Comparison of ENCODE assay signal across 7 mouse cellular contexts in genomic region chr8:111731231-111731977, GRCm38 (mm10). TPM values are rescaled to one million over a fixed set of nuclear protein-coding genes. Genes with fewer than 3 reads are reported as not detected.
DNase-seq lines count a peak whose midpoint lies in the region; ATAC-seq and TF ChIP-seq lines count a peak whose summit lies in the region.

No protein-coding gene starts in this region.

- TF ChIP-seq CTCF in E14TG2a.4 (conservative IDR thresholded peaks at IDR 0.05; ENCODE audit: low read length) = no peak
- no peak for TF ChIP-seq CTCF in liver, postnatal 0 days (IDR thresholded peaks at IDR 0.05; ENCODE audit: low read depth)

- no peaks in the 10 kb centered on the region for H3K27me3 ChIP-seq in E14TG2a.4 (ENCODE audit: insufficient read depth, low read length)
- H3K27me3 ChIP-seq in forebrain, embryonic 12.5 days = no peaks in the 10 kb centered on the region
- no peaks in the 10 kb centered on the region for H3K27me3 ChIP-seq in intestine, embryonic 15.5 days (replicated peaks)
- peaks cover 28% of the 10 kb centered on the region for H3K27me3 ChIP-seq in liver, postnatal 0 days (ENCODE audit: insufficient read depth, low read length)

- H3K4me1 ChIP-seq in E14TG2a.4 (replicated peaks; ENCODE audit: low read depth, low read length) = peaks cover 89% of the 10 kb centered on the region
- H3K4me1 ChIP-seq in forebrain, embryonic 12.5 days = peaks cover 72% of the 10 kb centered on the region
- peaks cover 92% of the 10 kb centered on the region for H3K4me1 ChIP-seq in intestine, embryonic 15.5 days (replicated peaks)
- peaks cover 73% of the 10 kb centered on the region for H3K4me1 ChIP-seq in liver, postnatal 0 days (ENCODE audit: insufficient read depth)

- peak overlapping the region; percentile 93 for H3K4me2 ChIP-seq in forebrain, embryonic 12.5 days
- H3K4me2 ChIP-seq in intestine, embryonic 15.5 days (replicated peaks) = peak overlapping the region; percentile 81
- peak overlapping the region; percentile 86 for H3K4me2 ChIP-seq in liver, postnatal 0 days (ENCODE audit: low read depth, low read length)

- H3K9ac ChIP-seq in forebrain, embryonic 12.5 days = peak overlapping the region; percentile 87
- peak overlapping the region; percentile 74 for H3K9ac ChIP-seq in intestine, embryonic 15.5 days
- H3K9ac ChIP-seq in liver, postnatal 0 days (replicated peaks) = peak overlapping the region; percentile 64

- peak overlapping the region; percentile 90 for H3K4me3 ChIP-seq in E14TG2a.4 (replicated peaks; ENCODE audit: low read length)
- H3K4me3 ChIP-seq in forebrain, embryonic 12.5 days (replicated peaks) = peak overlapping the region; percentile 77
- H3K4me3 ChIP-seq in intestine, embryonic 15.5 days (replicated peaks) = peak overlapping the region; percentile 72
- peak overlapping the region; percentile 59 for H3K4me3 ChIP-seq in liver, postnatal 0 days (ENCODE audit: low read depth, low read length)

- H3K9me3 ChIP-seq in E14TG2a.4 (ENCODE audit: low read length) = no peaks in the 10 kb centered on the region
- no peaks in the 10 kb centered on the region for H3K9me3 ChIP-seq in forebrain, embryonic 12.5 days
- no peaks in the 10 kb centered on the region for H3K9me3 ChIP-seq in intestine, embryonic 15.5 days
- H3K9me3 ChIP-seq in liver, postnatal 0 days (ENCODE audit: low read length) = no peaks in the 10 kb centered on the region

- no peak for TF ChIP-seq EP300 in liver, postnatal 0 days (IDR thresholded peaks at IDR 0.05; ENCODE audit: low read depth)

- H3K27ac ChIP-seq in forebrain, embryonic 12.5 days = peak overlapping the region; percentile 84
- H3K27ac ChIP-seq in intestine, embryonic 15.5 days = peak overlapping the region; percentile 90
- H3K27ac ChIP-seq in liver, postnatal 0 days (ENCODE audit: low read depth) = peak overlapping the region; percentile 84

- peaks cover 47% of the 10 kb centered on the region for H3K36me3 ChIP-seq in E14TG2a.4 (ENCODE audit: insufficient read depth, low read length)
- no peaks in the 10 kb centered on the region for H3K36me3 ChIP-seq in forebrain, embryonic 12.5 days (replicated peaks)
- no peaks in the 10 kb centered on the region for H3K36me3 ChIP-seq in intestine, embryonic 15.5 days
- no peaks in the 10 kb centered on the region for H3K36me3 ChIP-seq in liver, postnatal 0 days (replicated peaks; ENCODE audit: insufficient read depth, low read length)

- ATAC-seq in forebrain, embryonic 12.5 days (ENCODE audit: low FRiP score) = peak; percentile 52; the same call in 1 of the 2 replicates
- ATAC-seq in intestine, embryonic 15.5 days = peak; percentile 55
- peak; percentile 35 for ATAC-seq in liver, postnatal 0 days

- WGBS in forebrain, embryonic 12.5 days = under 1% methylated on average over 39 of the region's 39 CpGs
- under 1% methylated on average over 37 of the region's 39 CpGs for WGBS in intestine, embryonic 15.5 days
- under 1% methylated on average over 39 of the region's 39 CpGs for WGBS in liver, postnatal 0 days (ENCODE audit: insufficient replicate concordance)

- DNase-seq in A20 (ENCODE audit: low read depth, low spot score) = peak; percentile 59
- DNase-seq in liver, postnatal 0 days = no peak
- DNase-seq in testis, postnatal 10 days (ENCODE audit: low spot score) = peak; percentile 55
- DNase-seq in urinary bladder, postnatal 4 days (ENCODE audit: low spot score in 2 of 2) = no peak

RNA-seq across cellular contexts. Expression of gene Bcar1, which starts 12.2 kb away (rescaled TPM):
- polyA plus RNA-seq in forebrain, embryonic 12.5 days (2016; fragmentation: Nextera tagmentation; extraction: Ambion mirVana) = 44.0 and 45.6 TPM in 2 replicates
- 40.8 and 44.2 TPM in 2 replicates for polyA plus RNA-seq in intestine, embryonic 15.5 days (2015; fragmentation: Nextera tagmentation; extraction: Ambion mirVana)
- 9.9 and 11.6 TPM in 2 replicates for polyA plus RNA-seq in liver, postnatal 0 days (2015; fragmentation: Nextera tagmentation; extraction: Ambion mirVana)

RNA-seq across cellular contexts. Expression of gene Ctrb1, which starts 40.6 kb away (rescaled TPM):
- not detected in 2 replicates for polyA plus RNA-seq in forebrain, embryonic 12.5 days (2016; fragmentation: Nextera tagmentation; extraction: Ambion mirVana)
- polyA plus RNA-seq in intestine, embryonic 15.5 days (2015; fragmentation: Nextera tagmentation; extraction: Ambion mirVana) = 1,145 and 3,143 TPM in 2 replicates
- 0.13 and 38.9 TPM in 2 replicates for polyA plus RNA-seq in liver, postnatal 0 days (2015; fragmentation: Nextera tagmentation; extraction: Ambion mirVana)

Comparison
In these comparisons a context has a peak if more than half of its experiments do, and no peak if none do; other contexts are left out.
1. DNase-seq: peak in A20 (single experiment) and testis, postnatal 10 days (single experiment); none in liver, postnatal 0 days (single experiment) and urinary bladder, postnatal 4 days (0 of 2).
2. RNA of gene Ctrb1, which starts 40.6 kb away (polyA plus RNA-seq): 1,145 to 3,143 TPM in intestine, embryonic 15.5 days; 0.13 to 38.9 TPM in liver, postnatal 0 days and not detected in forebrain, embryonic 12.5 days; every median in the first group is over 10 times any median in the second.
3. Peak in every context shown above with its lines, with median percentiles within 50 percentile points of each other: H3K4me3 ChIP-seq, ATAC-seq, H3K27ac ChIP-seq, H3K4me2 ChIP-seq and H3K9ac ChIP-seq.